Mouse (Mus musculus): ENCODE results near the gene Tufm.
A peak's percentile ranks its signal among the peaks of the same experiment; 100 is the strongest.
"Not testable (repeated sequence)": the region's sequence is repeated elsewhere in the genome, so short reads cannot be mapped to it uniquely, and the experiment has no call there.

Gene Tufm

GRCm38 (mm10) chr7:126465246-126466030 lies 21.7 kb upstream of the Tufm start:
- DNase-seq (ENCODE audit: low read depth): no peak

GRCm38 (mm10) chr7:126466116-126466515 lies 21.0 kb upstream of the Tufm start:
- no peak for DNase-seq (ENCODE audit: low read depth)

- DNase-seq (ENCODE audit: low read depth): no peak
Observed at GRCm38 (mm10) chr7:126466707-126467106, 20.5 kb upstream of the Tufm start.

GRCm38 (mm10) chr7:126467271-126467670 lies 19.9 kb upstream of the Tufm start:
- DNase-seq (ENCODE audit: low read depth): peak; percentile 59

GRCm38 (mm10) chr7:126467834-126468627 lies 19.1 kb upstream of the Tufm start:
- DNase-seq (ENCODE audit: low read depth): no peak

- DNase-seq (ENCODE audit: low read depth): peak; percentile 97
Observed at GRCm38 (mm10) chr7:126470077-126470476, 17.1 kb upstream of the Tufm start.

GRCm38 (mm10) chr7:126471361-126471760 lies 15.8 kb upstream of the Tufm start:
- DNase-seq (ENCODE audit: low read depth): no peak

- DNase-seq (ENCODE audit: low read depth): no peak
Observed at GRCm38 (mm10) chr7:126471853-126472252, 15.3 kb upstream of the Tufm start.

- peak; percentile 50 for DNase-seq (ENCODE audit: low read depth)
Observed at GRCm38 (mm10) chr7:126472306-126472705, 14.9 kb upstream of the Tufm start.

GRCm38 (mm10) chr7:126472713-126473112 lies 14.4 kb upstream of the Tufm start:
- DNase-seq (ENCODE audit: low read depth): no peak

- DNase-seq (ENCODE audit: low read depth): no peak
Observed at GRCm38 (mm10) chr7:126473470-126474086, 13.6 kb upstream of the Tufm start.

GRCm38 (mm10) chr7:126474486-126474955 lies 12.6 kb upstream of the Tufm start:
- DNase-seq (ENCODE audit: low read depth): no peak

- DNase-seq (ENCODE audit: low read depth): peak; percentile 96
Observed at GRCm38 (mm10) chr7:126474993-126475581, 12.1 kb upstream of the Tufm start, which contains the start of gene Sh2b1. Gene Sh2b1, minus strand, starts transcription at chr7:126475424.

GRCm38 (mm10) chr7:126481699-126482098 lies 5.5 kb upstream of the Tufm start:
- peak; percentile 66 for DNase-seq (ENCODE audit: low read depth)

GRCm38 (mm10) chr7:126482392-126482871 lies 4.7 kb upstream of the Tufm start:
- peak; percentile 97 for DNase-seq (ENCODE audit: low read depth)

- not testable (repeated sequence) for DNase-seq (ENCODE audit: low read depth)
Observed at GRCm38 (mm10) chr7:126487617-126488385, 640 bp downstream of the Tufm start.

GRCm38 (mm10) chr7:126491005-126491404 lies 3.8 kb downstream of the Tufm start:
- no peak for DNase-seq (ENCODE audit: low read depth)

GRCm38 (mm10) chr7:126491973-126492372 lies 4.8 kb downstream of the Tufm start:
- DNase-seq (ENCODE audit: low read depth): no peak

GRCm38 (mm10) chr7:126494120-126494519 lies 7.0 kb downstream of the Tufm start:
- DNase-seq (ENCODE audit: low read depth): no peak

- DNase-seq (ENCODE audit: low read depth): no peak
Observed at GRCm38 (mm10) chr7:126496475-126496874, 9.3 kb downstream of the Tufm start.

- DNase-seq (ENCODE audit: low read depth): no peak
Observed at GRCm38 (mm10) chr7:126497966-126498365, 10.8 kb downstream of the Tufm start.
